Mouse (Mus musculus) midbrain, embryonic 11.5 days (tissue): ENCODE results near the gene Gm45062. TPM values are rescaled to one million over a fixed set of nuclear protein-coding genes. Genes with fewer than 3 reads are reported as not detected.

Experiments used
- polyA plus RNA-seq: library from polyadenylated mRNA; unstranded; fragments of >200 nt; fragmentation: Nextera tagmentation; extraction: Ambion mirVana; gene quantifications from 2 replicates; pipeline ENCODE4 v1.2.1, GENCODE M21; 2014

Gene Gm45062
- polyA plus RNA-seq, 1 experiment from 2014 or later = 15.6 TPM

Other genes with a start within 250 kb of the Gm45062 start
- 0.04 TPM in 1 of 2 replicates, not detected in the other for gene Col28a1, start 66.8 kb upstream of the Gm45062 start, polyA plus RNA-seq
- gene Mios, start 50.2 kb upstream of the Gm45062 start, polyA plus RNA-seq = 26.9 and 28.5 TPM in 2 replicates
- gene Rpa3, start 277 bp upstream of the Gm45062 start, polyA plus RNA-seq = 187 and 196 TPM in 2 replicates
- 28.5 and 30.2 TPM in 2 replicates for gene Umad1, start 162 bp upstream of the Gm45062 start, polyA plus RNA-seq